Mouse (Mus musculus) cerebellum, adult (tissue): ENCODE data around the gene Mybl2.
"Not testable (repeated sequence)": the region's sequence is repeated elsewhere in the genome, so short reads cannot be mapped to it uniquely, and the experiment has no call there.

Experiments used
- ATAC-seq: cut with Nextera tagmentation; 2 replicates; pipeline ENCODE4 v1.9.2; 2017; ENCODE audit warnings: mild to moderate bottlenecking, moderate library complexity, mixed read lengths; ENCODE audit not compliant: insufficient number of reproducible peaks, low FRiP score, low TSS enrichment

Gene Mybl2

GRCm38 (mm10) chr2:163054335-163054840 lies at the start of gene Mybl2:
TSS of gene Mybl2 (plus strand) at chr2:163054687.
- peak; percentile 85 for ATAC-seq

GRCm38 (mm10) chr2:163007299-163007698 lies 47.2 kb upstream of the Mybl2 start:
- ATAC-seq: no peak

DNA sequence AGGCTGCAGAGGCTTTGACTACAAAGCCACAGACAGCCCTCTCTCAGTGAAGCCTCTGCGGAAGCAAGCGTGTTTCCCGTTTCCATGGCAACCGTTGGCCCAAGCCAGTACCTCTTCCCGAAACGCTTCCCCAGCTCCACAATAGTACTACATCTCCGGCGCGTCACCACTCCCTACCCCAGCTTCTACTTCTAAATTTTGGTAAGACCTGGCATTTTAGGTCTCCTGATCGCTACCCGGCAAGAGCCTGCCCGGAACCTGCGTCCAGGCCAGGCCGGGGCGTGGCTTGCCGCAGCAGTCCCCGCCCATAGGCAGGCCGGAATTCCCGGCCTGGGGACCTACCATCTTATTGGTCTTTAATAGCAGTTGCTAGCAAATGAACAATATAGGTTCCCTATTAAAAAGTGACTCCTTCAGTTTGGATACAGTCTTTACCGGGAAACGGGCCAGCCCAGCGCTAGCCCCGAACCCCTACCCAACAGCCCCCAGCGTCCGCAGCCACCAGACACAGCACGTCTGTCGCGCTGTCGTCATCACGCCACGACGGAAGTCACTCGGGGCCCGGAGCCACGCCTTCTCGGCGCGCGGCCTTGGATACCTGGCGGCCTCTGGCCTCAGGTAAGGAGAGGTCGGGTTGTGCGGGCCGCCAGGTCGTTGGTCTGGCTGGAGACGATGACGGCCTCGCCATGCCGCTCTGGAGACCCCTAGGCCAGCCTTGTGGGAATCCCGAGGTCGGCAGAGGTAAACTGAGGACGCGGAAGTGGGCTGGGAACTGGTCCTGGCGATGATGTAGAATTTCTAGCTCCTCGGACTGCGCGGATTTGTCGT lies 37.4 kb upstream of the Mybl2 start, which contains the start of gene Ift52:
TSS of gene Ift52 (plus strand) at position 439 of the 828 bp plus-strand sequence.
- ATAC-seq: peak; percentile 94

DNA sequence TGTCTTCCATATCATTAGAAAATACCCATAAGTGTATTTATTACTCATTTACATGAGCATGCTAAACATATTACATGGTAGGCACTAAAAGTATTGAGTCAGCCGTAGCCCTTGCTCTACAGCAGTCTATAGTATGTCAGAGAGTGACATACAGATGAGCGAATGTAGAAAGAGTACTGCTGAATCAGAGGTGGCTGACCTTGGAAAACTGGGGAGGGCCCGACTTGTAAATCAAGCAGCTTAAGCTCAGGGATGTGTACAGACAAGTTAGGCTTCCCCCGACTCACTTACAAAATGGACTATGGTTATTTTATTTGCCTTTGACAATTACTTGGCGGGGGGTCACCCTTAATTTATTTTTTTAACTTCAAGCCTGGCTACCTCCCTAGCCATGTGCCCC lies 23.2 kb upstream of the Mybl2 start:
- no peak for ATAC-seq

DNA sequence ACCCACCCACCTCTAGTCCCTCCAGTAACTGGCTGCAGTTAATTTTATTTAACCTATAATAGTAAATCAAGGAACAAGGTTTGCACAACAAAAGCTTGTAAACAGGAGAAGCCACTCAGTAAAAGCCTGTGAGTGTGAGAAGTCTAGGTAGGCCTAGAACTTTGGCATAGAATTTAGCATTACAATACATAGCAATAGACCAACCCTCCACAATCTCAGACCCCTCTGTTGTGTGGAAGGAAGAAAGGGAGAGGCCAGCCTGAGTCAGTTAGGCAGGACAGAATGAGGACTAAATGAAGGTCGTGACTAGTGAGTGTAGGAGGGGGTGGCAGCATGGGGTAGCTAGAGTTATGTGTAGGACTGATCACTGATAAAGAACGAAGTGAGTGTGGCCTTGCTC lies 22.7 kb upstream of the Mybl2 start:
- ATAC-seq: no peak

DNA sequence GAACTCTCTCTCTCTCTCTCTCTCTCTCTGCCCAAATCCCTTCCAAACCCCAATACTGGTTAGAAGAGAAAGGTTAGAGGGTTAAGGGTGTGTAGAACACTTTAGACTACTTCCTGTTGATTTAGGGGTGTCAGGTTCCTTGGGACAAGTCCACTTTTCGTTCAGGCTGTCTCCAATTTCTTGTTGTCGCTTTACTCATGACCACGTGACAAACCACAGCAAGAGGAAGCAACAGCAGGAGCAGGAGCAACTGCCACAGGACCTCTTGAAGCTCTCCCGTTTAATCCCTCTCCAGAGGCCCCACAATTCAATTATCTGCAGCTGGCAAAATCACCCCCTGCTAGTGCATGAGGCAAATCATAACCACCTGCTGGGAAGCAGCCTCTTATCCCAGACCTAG lies 21.9 kb upstream of the Mybl2 start:
- ATAC-seq: no peak

GRCm38 (mm10) chr2:163039940-163040339 lies 14.5 kb upstream of the Mybl2 start:
- ATAC-seq: no peak

- ATAC-seq: peak; percentile 52; the same call in 1 of the 2 replicates
Measured at GRCm38 (mm10) chr2:163048125-163048524, 6.4 kb upstream of the Mybl2 start.

- ATAC-seq: no peak
Measured at GRCm38 (mm10) chr2:163049116-163049515, 5.4 kb upstream of the Mybl2 start.

GRCm38 (mm10) chr2:163051691-163052090 lies 2.8 kb upstream of the Mybl2 start:
- ATAC-seq: no peak

DNA sequence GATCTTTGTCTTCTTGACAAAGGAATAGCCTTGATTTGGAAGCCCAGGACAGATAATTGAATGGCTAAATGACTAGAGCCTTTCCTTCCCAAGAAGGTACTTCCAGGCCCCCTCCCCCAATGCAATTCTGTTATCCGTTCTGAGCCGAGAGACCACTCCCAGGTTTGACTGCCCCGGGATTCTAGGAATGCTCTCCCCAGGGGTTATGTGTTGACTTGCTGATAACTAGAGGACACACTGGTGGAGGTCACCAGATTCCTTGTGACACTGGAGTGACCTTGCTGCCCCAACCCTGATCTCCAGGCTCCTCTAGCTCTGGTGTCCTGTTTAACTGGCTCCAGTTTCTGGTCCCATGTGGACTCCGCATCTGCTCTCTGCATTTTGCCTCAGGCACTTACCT lies 2.4 kb upstream of the Mybl2 start:
- no peak for ATAC-seq

DNA sequence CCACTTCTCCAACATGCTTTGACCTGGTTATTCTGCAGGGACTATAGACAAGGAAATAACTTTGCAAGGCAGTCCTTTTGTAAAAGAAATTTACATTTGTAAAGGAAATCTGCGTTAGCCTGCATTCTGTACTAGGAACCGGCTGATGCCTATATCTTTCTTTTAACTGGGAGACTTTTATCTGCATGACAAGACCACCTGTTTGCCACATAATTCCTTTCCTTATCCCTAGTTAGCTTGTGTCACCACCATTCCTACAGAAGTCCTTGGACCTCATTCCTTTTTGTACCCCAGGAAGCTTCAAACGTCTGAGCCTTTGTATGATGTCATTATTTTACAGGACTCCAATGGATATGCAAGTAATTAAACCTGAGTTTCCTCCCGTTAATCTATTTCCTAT lies 1.7 kb upstream of the Mybl2 start:
- ATAC-seq: no peak

DNA sequence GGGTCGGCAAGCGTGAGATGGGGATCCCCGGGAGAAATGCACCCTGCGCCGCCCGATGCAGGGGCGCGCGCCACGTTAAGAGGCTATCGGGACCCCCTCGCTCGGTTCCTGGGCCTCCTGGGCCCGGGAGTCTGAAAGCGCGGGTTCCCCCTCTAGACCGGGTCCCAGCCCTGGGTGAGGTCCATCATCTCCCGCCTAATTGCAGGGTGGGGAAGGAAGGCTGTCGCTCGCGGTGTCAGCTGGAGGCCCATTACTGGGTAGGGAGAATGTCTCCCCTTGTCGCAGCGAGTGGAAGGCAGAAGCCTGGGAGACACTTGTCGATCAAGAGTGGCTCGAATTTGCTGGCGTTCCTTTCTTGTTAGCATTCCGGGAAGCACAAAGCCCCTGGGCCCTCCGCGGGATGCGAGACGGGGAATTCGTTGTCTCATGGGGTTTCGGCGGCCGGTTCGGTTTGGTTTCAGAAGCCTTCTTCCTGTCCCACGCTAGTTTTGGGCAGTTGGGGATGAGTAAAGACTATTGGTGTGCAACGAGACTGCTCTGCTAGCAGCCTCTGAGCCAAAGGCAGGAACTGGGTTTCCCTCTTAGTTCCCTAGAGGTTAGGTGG lies 506 bp downstream of the Mybl2 start:
- ATAC-seq: no peak

GRCm38 (mm10) chr2:163055715-163056114 lies 1.2 kb downstream of the Mybl2 start:
- ATAC-seq: no peak

DNA sequence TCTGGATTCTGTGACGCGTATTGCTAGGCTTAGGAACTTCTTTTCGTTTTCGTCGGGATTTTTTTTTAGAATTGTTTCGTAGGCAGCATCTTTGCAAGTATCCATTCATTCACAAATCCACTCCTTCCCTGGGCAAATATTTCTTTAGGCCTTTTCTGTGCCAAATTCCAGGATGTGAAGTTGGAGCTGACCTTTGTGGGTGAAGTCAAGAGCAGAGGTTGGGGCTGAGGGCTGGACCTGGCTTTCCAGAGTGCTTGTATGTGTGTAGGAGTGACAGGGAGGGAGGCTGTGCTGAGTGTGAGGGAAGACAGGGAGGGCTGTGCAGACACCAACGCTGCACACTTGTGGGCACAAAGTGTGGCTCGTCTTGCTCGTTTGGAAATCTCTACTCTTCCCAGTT lies 2.1 kb downstream of the Mybl2 start:
- no peak for ATAC-seq

DNA sequence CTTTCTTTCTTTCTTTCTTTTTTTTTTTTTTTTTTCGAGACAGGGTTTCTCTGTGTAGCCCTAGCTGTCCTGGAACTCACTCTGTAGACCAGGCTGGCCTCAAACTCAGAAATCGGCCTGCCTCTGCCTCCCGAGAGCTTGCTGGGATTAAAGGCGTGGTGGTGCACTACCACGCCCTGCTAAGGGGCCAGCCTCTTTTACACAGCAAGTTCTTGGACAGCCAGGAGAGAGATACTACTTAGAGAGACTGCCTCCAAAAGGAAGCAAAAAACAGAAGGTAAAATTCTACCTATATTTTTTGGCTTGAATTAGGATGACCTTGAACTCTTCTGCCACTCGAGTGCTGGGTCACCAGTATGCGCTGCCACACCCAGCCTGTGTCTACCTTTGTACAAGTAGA lies 4.5 kb downstream of the Mybl2 start:
- not testable (repeated sequence) for ATAC-seq

- ATAC-seq: no peak
Measured at GRCm38 (mm10) chr2:163060630-163061029, 6.1 kb downstream of the Mybl2 start.

DNA sequence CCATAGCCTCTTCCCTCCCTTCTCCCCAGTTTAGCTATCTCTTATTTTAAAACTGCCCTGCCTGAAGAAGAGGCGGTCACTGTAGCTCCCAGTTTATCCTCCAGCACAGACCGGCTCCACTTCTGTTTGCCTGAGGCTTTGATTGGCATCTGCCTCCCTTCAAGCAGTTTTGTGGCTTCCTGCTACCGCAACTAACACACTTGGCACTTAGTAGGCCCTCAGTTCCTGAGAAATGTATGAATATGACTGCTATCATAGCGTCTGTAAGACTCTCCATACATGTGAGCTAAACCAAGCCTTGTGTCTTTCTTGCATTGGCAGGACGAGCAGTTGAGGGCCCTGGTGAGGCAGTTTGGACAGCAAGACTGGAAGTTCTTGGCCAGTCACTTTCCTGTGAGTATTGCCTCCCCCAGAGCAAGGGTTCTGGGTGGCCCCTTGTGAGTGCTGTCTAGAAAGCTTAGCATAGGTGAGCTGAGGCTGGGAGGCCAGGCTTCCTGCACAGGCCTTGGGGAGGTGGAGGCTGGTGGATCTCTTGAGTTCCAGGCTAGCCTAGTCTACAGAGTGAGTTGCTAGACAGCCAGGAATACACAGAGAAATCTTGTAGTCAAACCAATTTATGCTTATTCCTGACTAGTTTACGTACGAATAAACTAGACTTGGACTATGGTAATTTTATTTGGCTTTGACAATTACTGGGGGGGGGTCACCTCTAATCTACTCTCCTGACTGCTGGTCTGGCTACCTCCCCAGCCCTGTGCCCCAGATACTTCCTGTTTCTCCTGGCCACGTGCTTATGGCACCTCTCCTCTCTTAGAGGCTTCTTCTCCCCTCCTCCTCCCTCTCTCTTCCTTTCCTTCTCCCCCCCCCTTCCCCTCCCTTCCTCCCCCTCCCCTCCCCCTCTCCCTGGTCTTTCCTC lies 7.0 kb downstream of the Mybl2 start:
- no peak for ATAC-seq

GRCm38 (mm10) chr2:163062119-163062508 lies 7.6 kb downstream of the Mybl2 start:
- no peak for ATAC-seq

DNA sequence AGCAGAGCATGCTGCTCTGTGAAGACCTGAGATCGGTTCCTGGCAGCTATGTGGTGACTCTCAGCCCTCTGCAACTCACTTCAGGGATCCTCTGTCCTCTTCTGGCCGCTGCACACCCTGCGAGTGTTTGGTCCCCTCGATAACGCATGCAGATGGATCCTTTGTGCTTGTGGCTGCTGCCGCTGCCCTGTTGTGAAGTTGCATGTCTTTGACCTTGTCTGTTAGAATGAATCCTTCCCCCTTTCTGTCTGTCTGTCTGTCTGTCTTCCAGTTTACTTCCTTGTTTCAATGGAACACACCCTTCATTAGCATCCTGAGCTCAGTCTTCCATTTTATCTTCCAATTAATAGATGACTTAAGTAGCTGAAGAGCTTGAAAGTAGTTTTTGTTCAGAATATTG lies 11.8 kb downstream of the Mybl2 start:
- ATAC-seq: no peak

DNA sequence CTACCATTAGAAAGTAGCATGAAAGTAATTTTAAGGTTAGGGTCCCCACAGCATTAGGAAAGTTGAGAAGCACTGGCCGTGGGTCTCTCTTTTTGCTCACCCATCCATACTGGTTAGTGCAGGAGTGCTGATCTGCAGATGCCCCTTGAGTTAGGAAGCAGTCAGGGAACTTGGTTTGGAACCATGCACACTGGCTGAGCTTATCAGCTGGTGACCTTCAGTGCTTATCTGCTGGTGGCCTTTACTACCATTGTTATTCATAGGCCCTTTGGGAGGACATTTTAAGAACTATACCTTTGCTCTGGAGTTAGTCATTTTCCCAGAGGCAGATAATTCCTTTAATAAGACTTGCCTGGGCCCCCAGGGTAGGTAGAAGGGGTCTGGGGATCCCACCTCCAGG lies 12.7 kb downstream of the Mybl2 start:
- ATAC-seq: no peak
